Mouse (Mus musculus): ENCODE results near the gene Zmynd8.

DNA sequence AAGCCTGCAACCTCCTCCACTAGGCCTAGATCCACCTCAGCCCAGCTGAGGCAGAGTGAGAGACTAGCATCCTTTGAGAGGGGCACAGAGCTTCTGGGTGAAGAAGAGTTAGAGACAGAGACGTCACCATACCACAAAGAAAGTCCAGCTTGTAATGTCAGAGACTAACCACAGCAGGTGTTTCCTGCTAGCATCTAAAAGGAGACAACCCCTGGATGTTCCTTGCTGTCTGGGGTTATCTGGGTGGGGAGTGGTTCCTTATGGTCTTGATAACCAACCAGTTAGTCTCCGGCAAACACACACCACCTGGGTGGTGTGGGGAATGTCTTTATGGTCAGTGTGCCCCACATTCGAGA is 105.6 kb downstream of the Zmynd8 start:
- TF ChIP-seq CTCF (IDR thresholded peaks at IDR 0.05; ENCODE audit: control insufficient read depth, insufficient read depth, insufficient read length) (no peak), CEBPB (IDR thresholded peaks at IDR 0.05; ENCODE audit: low read depth) (no peak), USF1 (IDR thresholded peaks at IDR 0.05; ENCODE audit: low read depth) (no peak)
